Mouse (Mus musculus): ENCODE results near the gene Tiam2.

- peak; percentile 73 for TF ChIP-seq CTCF (IDR thresholded peaks at IDR 0.05; ENCODE audit: low read depth)
- no peak for TF ChIP-seq EP300 (IDR thresholded peaks at IDR 0.05; ENCODE audit: low read depth)
Measured at GRCm38 (mm10) chr17:3288341-3288740, 38.0 kb upstream of the Tiam2 start.

All from liver, postnatal 0 days (tissue).